Mouse (Mus musculus): Measurements from ENCODE around the gene Hsp90ab1.
A peak's percentile ranks its signal among the peaks of the same experiment; 100 is the strongest.

The Hsp90ab1 gene

DNA sequence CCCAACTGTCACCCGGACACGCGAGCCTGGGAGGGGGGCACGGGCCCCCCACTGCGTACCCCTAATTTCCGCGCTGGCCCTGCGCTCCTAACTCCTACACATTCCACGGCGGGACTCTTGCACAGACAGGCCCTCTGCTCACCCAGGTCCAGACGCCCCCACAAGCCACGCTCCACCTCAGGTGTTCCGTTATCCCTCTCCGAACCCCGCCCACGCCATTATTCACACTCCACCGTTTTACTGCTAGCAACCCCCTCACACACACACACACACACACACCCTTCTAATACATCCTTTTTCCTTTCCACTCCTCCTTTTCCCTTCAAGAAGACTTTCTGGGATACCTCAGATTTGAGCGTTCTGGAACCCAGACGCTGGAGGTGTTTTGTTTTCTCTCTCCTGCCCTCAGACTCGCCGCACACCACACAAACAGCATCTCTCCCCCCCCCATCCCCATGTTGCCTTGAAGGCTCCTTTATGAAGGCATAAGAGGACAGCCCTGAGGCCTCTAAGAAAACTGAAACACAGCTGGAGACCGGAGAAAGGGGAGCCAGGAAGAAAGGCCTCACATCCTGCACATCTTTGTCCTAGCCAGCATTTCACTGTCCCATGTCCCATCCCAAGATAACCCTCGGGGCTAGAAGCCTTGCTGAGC lies 22.8 kb upstream of the Hsp90ab1 start:
- DNase-seq, result peak in 1 of 2 experiments; percentile 47

DNA sequence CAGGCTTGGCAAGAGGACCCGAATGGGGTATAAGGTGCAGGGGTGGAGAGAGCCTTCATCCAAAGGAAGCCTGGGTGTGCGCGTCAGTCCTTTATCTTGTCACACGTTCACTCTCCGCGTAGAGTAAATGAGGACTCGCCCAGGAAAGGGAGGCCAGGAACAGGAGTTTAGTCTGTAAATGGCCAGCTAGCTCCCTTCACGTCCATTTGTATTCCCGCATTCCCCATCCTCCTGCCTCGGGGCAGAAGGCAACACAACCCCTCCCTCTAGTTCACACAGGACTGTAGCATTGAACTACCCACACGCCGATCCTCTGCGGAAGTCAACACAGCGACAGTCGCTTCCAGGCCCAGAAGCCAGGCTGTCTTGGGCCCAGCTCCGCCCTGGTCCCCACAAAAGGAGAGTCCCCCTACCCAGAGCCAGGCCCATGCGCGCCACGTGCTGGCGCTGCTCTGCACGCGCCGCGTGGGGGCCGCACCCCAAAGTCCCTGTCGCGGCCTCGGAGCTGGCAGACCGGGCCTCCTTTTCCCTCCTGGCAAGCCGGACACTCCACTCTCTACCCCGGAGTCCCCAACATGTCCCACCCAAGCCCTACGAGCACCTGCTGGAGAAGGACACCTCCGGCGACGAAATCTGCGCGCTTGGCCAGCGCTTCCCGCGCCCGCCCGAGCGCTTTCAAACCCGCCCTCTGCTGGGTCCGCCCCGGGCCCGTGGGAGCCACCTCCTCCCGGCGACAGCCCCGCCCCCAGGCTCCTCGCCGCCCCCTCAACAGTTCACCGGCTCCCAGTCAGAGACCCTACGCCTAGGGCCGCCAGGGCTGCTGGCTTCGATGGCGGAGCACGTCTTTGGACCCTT lies 22.0 kb upstream of the Hsp90ab1 start:
- DNase-seq, result peak; percentile 78 to 79

DNA sequence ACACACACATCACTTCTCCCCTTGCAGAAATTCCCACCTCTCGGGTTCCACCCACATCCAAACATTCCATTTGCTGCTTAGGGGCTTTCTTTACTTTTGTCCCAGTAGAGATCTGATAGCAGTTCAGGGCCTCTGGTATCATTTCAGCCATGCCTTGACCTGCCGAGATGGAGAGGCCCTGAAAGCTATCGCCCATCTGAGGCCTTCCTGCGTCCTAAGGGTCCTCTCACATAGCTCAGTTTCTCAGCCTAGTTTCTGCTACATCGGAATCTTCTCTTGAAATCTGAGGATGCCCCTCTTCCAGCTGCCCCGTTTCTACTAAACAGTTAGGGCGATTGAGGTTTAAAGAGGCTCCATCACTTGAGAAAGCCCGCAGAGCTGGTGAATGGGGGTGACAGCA lies 21.1 kb upstream of the Hsp90ab1 start:
- peak in 1 of 2 experiments; percentile 15 for DNase-seq

DNA sequence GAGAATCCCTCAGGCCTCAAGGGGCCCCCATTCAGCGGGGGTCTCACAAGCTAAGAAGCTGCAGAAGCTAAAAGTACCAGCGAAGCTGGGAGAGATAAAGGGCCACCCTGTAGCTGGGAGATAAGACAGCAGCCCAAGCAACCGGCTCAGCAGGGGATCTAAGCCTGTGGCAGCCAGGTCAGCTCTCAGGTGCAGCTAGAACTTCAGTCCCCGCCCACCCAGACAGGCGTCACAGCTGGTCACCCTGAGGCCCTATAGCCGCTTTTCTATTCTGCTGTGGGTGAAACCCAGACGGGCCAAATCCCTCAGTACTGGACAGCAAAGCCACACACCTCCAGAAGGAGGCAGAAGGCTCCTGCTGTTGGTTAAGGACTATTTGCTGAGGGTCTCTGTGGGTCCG lies 20.4 kb upstream of the Hsp90ab1 start:
- DNase-seq, result peak; percentile 17 to 37

DNA sequence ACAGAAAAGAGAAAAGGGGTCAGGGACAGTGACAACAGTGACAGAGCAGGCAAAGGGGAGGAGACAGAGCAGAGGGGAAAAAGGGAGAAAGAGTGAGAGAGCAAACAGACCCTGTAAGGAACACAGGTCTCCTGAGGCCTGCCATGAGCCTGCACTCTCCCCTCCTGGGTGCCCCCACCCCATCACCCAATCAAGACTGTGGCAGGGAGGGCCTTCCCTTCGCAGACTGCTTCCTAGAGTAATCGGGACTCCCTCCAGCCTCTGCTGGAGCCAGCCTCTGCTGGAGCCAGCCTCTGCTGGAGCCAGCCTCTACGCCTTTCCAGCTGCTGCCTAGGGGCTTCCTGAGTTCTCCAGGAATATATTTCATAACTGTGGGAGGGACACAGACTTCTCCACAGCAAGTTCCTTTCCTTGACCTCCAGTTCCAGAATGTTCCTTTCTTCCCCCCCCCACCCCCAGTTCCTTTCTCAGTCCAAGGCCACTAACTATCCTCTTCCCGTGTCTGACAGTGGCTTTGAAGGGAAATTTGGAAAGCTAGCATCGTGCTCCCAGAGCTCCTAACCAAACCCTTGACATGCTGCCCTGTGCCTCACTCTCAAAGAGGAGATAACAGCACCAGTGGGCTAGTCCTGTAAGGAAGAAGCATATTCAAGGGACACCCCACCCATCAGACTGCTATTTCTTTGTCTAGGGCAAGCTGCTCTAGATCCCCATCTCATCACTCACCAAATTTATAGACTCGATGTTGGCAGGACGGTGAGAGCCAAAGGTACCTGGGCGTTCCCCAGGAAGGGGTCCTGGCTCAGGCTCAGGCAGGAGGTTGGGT lies 19.7 kb upstream of the Hsp90ab1 start:
- DNase-seq, result peak; percentile 33 to 49

DNA sequence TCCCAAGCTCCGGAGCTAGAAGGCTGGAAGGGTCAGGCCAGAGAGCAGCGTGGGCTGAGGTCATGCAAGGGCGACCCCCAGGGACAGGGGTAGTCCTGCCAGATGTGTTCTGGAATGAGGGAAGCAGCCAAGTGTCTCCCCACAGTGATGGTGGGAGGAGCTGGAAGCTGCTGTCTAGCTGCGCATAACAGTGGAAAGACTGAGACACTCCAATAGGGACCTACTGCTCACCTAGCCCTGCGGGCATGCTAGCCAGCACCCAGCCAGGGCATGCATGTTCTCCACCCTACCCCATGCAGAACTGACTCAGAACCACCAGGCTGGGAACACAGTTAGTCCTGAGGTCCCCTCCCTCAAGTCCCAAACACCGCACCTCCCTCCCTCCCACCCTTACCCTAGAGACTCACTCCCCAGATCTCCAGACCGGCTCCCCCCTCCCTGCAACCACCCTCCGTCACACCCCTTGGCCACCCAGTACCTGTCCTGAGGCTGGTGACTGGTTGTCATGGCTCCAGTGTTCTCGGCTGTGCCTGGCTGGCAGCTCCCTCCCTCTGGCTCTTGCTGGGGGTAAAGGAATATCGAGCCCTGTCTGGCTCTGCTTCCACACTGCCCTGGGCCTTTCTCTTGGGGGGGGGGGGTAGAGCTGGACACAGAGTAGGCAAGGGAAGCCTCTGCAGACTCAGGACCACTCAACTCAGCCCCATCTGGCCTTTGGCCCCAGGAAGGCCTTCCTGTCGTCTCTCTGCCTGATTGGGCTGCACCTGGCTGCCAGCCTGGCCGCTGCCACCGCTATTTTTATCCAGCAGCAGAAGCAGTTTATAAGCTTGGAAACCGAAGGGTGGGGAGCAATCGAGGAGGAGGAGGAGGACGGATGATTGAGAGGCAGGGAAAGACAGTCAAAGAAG lies 18.9 kb upstream of the Hsp90ab1 start:
- peak; percentile 59 to 61 for DNase-seq

DNA sequence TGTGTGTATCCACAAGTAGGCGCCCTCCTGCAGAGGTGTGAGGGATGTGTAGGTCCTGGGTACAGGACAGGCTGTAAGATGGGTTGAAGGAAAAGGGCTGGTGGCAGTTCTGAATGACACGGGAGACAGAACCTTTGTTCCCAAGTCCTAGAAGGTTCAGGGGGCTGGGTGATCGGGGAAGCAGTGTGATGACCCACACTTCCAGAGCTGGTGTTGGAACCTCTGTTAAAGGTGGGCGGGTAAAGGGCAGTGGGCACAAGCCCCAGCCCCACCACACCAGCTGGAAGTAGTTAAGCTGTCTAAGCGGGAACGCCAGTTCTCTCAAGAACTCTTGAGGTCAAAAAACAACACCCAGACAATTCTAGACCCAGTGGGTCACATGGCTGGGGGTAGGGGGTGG lies 17.3 kb upstream of the Hsp90ab1 start:
- peak in 1 of 2 experiments; percentile 6 for DNase-seq

DNA sequence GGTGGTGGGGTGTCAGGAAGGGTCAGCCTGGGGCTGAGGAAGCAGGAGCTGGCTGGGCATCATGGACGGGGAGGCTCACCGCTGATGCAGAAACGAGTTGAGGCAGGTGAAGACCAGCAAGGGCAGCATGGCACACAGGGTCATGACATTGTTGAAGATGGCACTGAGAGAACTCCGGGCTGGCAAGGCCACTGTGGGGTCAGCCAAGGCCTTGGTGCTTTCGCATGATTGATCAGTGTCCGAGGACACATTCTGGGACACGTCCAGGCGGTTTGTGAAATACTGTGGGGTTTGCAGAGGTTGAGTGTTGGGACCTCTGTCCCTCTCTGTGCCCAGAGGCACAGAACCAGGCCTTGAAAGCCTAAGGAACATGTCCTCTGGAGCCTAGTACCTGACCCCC lies 16.8 kb upstream of the Hsp90ab1 start:
- peak in 1 of 2 experiments; percentile 22 for DNase-seq

DNA sequence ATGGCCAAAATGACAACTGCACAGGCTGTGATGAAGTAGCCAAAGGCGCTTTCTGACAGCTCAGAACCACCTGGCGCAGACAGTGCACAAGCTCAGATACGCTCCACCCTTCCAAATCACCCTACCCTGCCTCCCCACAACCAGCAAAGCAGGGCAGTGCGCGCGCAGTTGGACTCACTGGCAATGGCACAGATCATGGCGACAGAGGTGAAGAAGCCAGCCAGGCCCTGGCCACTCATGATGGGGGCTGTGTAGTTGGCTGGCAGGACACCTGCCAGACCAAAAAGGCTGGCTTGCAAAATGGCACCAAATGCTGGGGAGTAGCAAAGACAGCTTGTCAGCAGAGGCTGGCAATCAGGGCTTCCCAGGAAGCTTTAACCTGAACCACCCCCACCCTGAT lies 16.2 kb upstream of the Hsp90ab1 start:
- DNase-seq, result peak; percentile 52 to 54

DNA sequence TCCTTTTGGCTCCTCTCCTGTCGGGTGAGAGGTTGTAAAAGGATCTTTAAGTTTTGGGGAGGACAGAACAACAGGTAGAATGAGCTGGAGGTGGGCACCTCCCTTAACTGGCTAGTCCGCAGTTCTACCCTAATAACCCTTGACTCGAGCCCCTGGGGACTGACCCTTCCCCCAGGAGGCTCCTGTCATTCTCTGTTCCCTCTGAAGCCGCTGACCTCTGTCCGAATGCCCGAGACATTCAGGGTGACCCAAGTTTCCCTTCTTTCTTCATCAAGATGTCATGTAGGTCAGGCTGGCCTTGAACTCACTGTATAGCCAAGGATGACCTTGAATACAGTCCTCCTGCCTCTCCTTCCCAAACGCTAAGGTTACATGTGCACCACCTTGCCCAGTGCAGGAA lies 15.3 kb upstream of the Hsp90ab1 start:
- peak in 1 of 2 experiments; percentile 2 for DNase-seq

DNA sequence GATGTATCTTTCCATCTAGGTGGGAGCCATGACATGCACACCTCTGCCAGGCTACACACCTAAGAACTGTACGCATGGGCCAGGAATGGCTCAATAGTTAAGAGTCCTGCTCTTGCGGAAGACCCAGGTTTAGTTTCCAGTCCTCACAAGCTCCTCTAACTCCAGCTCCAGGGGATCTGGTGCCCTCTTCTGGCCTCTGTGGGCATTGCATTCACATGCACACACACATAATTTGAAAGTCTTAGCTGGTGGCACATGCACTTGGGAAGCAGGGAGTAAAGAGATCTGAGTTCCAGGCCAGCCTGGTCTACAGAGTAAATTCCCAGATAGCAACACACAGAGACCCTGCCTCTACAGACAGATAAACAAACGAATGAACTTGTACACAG lies 13.4 kb upstream of the Hsp90ab1 start:
- DNase-seq, result peak in 1 of 2 experiments; percentile 29

DNA sequence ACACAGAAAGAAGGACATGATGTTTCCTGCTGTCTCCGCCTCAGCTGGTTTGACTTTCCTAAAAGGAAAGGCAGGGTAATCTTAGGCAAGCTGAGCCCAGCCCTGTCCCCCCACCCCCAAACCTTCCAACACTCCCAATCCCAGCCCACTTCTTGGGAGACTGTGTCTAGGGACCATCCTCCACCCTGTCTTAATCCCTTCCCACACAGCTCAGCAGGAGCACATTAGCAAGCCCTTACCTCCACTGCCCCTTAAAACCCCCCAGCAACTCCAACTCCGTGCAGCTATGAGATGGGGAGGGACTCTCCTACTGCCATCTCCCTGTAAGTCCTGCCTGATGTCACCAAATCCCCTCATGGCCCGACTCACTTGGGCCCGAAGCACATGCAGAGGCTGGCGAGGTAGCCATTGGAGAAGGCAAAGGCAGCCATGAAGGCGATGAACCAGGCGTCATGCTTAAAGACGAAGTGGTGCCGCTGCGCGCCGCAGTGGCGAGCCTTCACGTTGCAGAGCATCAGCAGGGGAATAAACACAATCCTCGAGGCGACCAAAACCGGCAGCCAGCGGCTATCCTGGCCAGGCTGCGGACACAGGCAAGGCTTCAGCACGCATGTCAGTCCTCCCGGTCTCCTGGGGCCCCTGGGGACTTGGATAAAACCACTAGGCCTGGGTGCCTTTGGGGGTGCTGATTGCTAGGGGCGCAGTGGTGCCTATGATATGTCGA lies 12.8 kb upstream of the Hsp90ab1 start:
- peak in 1 of 2 experiments; percentile 11 for DNase-seq

DNA sequence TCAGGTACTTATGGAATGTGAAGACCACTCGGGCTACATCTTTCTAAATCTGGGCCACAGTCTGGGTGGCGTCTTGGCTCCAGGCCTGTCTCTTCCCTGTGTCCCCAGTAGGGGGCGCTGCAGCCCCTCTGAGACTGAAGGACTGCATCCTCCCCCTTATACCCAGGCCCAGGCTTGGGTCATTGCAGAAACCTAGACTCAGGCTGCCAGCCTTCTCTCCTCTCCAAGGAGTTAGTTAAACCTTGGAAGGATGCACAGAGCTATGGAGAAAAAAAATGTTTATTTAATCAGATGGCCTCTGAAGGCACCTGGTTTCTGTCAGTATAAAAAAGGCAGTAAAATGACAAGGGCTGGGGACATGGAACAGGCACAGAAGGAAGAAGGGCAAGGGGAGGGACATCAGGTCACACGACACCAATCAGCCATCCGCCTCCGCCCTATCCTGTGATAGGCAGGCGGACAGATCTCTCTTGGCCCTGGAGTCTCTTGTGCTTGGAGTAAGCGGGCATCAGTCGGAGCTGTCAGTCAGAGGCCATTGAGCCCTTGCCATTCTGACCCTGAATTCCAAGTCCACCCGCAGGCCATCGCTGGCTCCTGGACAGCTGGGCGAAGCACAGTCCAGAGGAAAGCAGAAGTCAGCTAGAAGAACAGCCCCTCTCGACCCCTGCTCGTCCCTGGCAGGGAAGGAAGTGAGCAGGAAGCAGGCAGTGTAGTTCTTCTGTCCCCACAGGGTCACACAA lies 12.0 kb upstream of the Hsp90ab1 start:
- peak; percentile 72 to 84 for DNase-seq

DNA sequence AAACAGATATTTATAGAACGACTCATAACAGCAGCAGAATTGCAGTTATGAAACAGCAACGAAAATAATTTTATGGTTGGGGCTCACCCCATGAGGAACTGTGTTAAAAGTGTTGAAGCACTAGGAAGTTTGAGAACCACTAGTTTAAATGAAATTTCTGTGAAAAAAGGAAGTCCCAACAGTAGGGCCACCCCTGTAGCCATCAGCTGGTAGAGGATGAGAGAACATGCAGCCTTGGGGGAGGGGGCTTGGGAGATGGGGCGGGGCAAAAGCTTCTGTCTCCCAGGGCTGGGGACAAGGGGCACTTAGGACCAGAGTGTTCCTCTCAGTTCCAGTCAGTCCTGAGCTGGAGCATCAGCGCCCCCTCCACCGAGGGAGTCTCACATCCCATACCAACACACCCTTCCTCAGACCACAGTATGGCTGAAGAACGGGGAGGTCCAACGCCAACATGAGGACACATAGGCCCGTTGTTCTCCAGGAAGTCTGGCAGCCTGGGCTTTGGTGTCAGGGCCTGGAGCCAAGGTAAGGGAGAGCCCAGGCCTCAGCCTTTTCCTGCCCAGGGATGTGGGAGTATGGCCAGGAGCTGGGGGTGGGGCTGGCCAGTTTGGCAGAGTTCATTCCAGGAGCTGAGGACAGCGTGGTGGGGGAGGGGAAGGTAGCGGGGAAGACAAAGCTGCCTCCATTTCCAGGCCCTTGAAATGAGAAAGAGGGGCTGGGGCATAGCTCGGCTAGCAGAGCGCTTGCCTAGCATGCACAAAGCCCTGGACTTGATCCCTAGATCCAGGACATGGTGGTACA lies 11.2 kb upstream of the Hsp90ab1 start:
- peak; percentile 70 to 73 for DNase-seq

DNA sequence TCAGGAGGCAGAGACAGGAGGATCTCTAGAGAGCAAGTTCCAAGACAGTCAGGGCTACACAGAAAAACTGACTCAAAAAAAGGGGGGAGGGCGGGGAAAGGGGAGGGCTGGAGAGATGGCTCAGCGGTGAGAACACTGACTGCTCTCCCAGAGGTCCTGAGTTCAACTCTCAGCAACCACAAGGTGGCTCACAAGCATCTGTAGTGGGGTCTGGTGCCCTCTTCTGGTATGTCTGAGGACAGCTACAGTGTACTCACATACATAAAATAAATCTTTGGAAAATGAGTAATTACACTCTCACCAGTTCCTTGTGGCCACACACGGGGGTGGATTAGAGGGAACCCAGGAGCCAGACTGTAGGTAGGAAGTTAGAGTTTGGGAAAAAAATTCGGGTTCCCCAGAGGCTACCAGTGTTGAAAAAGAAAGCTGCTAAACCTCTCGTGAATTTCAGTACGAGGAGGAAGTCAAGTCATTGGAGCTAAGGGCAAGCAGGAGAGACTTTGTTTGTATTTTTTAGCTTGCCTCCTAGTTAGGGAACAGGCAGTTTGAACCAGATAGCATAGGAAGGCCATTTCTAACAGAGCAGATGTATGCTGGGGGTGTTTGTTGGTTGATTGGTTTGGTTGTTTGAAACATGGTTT lies 9.8 kb upstream of the Hsp90ab1 start:
- peak in 1 of 2 experiments; percentile 34 for DNase-seq

DNA sequence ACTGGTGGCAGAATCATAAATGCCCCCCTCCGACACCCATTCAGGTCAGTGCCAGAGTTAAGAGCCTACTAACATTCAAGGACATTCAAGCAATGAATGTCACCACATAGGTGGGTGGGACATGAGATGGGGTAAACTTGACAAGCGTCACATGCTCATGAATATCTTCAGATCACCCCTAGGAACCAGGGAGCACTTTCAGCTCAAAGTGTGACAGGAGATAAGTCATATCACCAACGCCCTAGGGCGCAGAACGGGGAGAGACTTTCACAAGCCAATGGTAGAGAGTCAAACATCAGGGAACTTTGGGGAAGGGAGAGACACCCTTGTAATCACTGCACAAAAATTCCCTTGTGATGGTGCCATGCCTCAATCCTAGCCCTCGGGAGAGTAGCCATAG lies 9.1 kb upstream of the Hsp90ab1 start:
- DNase-seq, result no peak

DNA sequence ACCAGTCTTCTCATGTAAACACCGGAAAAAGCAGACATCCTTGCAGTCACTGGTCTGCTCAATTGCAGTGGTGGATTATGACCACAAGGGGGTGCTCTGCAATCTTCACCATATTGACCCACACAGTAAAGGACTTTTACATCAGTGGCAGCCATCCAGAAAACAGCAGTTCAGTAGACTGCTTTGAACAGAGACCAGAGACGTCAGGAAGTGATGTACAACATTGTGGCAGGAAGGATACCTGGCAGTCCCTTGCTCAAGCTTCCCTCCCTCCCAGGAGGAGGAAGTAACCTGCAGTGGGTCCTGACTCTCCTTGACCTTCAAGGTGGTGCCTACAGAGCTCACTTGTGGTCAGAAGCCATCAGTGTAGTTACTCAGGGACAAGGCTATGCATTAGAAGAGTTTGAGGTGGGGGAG lies 8.5 kb upstream of the Hsp90ab1 start:
- DNase-seq, result peak; percentile 70 to 77

DNA sequence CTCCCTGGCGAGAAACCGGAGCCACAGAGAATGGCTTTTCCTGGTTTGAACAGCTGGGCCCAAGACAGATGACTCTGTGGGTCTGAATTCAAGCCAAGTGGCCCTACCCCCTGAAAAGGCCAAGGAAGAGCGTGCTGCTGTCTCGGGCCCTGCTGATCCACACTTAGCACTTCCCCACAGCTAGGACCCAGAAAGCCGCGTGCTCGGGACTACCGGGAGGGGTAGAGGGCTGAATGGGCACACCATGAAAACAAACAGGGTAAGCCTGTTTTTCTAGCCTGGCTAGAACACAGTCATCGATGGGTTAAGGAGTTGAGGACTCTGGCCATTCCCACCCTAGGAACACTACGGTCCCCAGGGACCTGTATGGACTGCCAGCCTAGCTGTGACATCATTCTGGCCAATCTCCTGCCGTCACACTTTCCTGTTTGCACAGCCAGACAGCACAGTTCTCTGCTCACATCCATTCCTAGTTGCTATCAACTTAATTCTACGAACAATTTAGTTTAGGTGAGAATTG lies 7.9 kb upstream of the Hsp90ab1 start:
- DNase-seq, result no peak

DNA sequence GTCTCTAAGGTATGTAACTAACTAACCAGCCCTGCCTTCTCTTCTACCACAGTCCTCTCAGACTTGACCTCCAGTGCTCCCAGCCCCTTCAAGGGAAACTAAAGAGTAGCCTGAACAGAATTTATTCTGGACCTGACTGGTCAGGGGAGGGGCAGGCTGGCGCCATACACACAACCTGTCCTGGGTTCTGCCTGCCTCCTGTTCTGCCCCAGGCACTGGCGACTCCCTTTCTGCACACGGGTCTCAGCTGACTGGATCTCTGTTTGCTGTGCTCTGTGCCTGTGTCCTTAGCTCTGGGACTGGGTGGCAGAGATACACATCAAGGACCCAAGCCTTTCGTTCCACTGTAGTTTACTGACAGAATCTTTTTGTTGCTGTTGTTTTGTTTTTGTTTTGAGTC lies 6.5 kb upstream of the Hsp90ab1 start:
- no peak for DNase-seq
